ENCODE assay signal across 21 mouse cellular contexts in the genomic region with DNA sequence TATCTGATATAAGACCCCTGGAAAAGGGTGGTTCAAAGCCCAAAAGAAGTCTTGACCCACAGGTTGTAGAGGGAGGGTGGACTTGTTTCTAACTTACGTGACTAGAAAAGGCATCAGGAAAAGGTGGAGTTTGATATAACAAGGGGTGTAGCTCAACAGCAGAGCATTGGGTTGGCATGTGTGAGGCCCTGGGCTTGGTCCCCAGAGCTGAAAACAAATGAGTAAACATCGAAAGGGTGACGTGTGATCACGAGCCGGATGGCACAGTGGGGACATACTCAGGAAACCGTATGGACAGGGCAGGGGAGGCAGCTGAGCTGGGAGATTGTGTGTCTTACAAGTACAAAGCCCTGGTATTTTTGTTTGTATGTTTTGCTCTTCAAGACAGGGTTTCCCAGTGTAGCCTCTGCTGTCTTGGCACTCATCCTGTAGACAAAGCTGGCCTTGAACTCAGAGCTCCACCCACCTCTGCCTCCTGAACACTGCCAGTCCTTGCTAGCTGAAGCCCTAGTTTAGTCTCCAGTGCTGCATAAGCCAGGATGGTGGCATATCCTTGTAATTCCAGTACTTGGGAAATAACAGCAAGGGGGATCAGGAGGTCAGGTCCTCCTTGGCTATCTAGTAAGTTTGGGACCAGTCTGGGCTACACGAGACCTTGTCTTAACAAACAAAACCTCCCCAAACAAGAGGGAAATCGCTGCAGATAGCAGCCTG. TPM values are rescaled to one million over a fixed set of nuclear protein-coding genes. Genes with fewer than 3 reads are reported as not detected.
A peak's percentile ranks its signal among the peaks of the same experiment; 100 is the strongest.
DNase-seq lines count a peak whose midpoint lies in the region; ATAC-seq and TF ChIP-seq lines count a peak whose summit lies in the region.
"Had no signal": no experiment of that assay in that cellular context is flagged by ENCODE, and none has a peak within 500 bp of the region (broad histone marks: within the 10 kb centered on the region; RNA-seq: fewer than 3 reads in every experiment).

No protein-coding gene starts in this region.

- H3K4me3 ChIP-seq in olfactory bulb, adult 2 months (ENCODE audit: insufficient read depth, low read depth, low read length), result no peak overlapping the region
- H3K4me3 ChIP-seq in intestine, embryonic 16.5 days (ENCODE audit: low read length), result no peak overlapping the region
- H3K4me3 ChIP-seq: limb, embryonic 10.5 days; lung, embryonic 15.5 days had no signal

- H3K27ac ChIP-seq in olfactory bulb, adult 2 months (ENCODE audit: insufficient read depth, low read depth, low read length), result 0 out of 2 replicates have a peak overlapping the region, but pooled peaks have one; percentile 8
- no peak overlapping the region for H3K27ac ChIP-seq in intestine, embryonic 16.5 days (ENCODE audit: low read length)
- H3K27ac ChIP-seq: limb, embryonic 10.5 days; lung, embryonic 15.5 days had no signal

- no peaks in the 10 kb centered on the region for H3K27me3 ChIP-seq in intestine, embryonic 16.5 days (replicated peaks; ENCODE audit: control insufficient read depth, insufficient read depth, low read length)
- H3K27me3 ChIP-seq: lung, embryonic 15.5 days; Patski had no signal

- H3K4me1 ChIP-seq in olfactory bulb, adult 2 months (ENCODE audit: control insufficient read depth, insufficient read depth, low read length), result no peaks in the 10 kb centered on the region; the same call in 1 of the 2 replicates
- H3K4me1 ChIP-seq in intestine, embryonic 16.5 days (ENCODE audit: control insufficient read depth, insufficient read depth, low read length), result 0 out of 2 replicates have a peak, but pooled peaks cover 4% of the 10 kb centered on the region
- H3K4me1 ChIP-seq: limb, embryonic 10.5 days; lung, embryonic 15.5 days had no signal

- DNase-seq in layer of hippocampus, adult 9-11 months, result peak; percentile 55
- no peak for DNase-seq in layer of hippocampus, adult 18-20 months (ENCODE audit: low spot score in 2 of 2)
- peak; percentile 70 for DNase-seq in ovary, adult 18-20 months (ENCODE audit: low spot score)
- no peak for DNase-seq in ovary, postnatal 10 days (ENCODE audit: low spot score)
- DNase-seq in adrenal gland, postnatal 14 days, result peak; percentile 64
- DNase-seq in cerebellum, adult 11-12 months, result no peak
- DNase-seq: cerebellum, adult 18-20 months; cerebellum, postnatal 36 days; gastrocnemius, postnatal 25 days; thymus, adult 2 months had no signal

- WGBS in olfactory bulb, adult 2 months, result 87% methylated on average over 8 of the region's 8 CpGs
- 95% methylated on average over 8 of the region's 8 CpGs for WGBS in intestine, embryonic 16.5 days

- no peak overlapping the region for H3K9ac ChIP-seq in intestine, embryonic 16.5 days (ENCODE audit: low read depth, low read length)
- H3K9ac ChIP-seq: lung, embryonic 15.5 days had no signal

- no peaks in the 10 kb centered on the region; the same call in 1 of the 2 replicates for H3K36me3 ChIP-seq in intestine, embryonic 16.5 days (ENCODE audit: control insufficient read depth, insufficient read depth, low read length)

- H3K9me3 ChIP-seq in intestine, embryonic 16.5 days (ENCODE audit: control insufficient read depth, low read length), result no peaks in the 10 kb centered on the region
- H3K9me3 ChIP-seq: limb, embryonic 10.5 days; lung, embryonic 15.5 days had no signal

- ATAC-seq in intestine, embryonic 16.5 days, result no peak
- ATAC-seq: hindbrain, embryonic 16.5 days; intestine, postnatal 0 days; midbrain, embryonic 16.5 days; Patski had no signal

- TF ChIP-seq POLR2A in olfactory bulb, adult 2 months (IDR thresholded peaks at IDR 0.05; ENCODE audit: insufficient read depth, low read depth, low read length), result no peak

- TF ChIP-seq CTCF in olfactory bulb, adult 2 months (IDR thresholded peaks at IDR 0.05; ENCODE audit: insufficient read depth, low read depth, low read length), result no peak

- no peak overlapping the region for H3K4me2 ChIP-seq in intestine, embryonic 16.5 days (ENCODE audit: low read depth, low read length)
- H3K4me2 ChIP-seq: liver, embryonic 11.5 days; lung, embryonic 15.5 days had no signal

RNA-seq across cellular contexts. Expression of a gene that starts 25.5 kb away (rescaled TPM):
- total RNA-seq in layer of hippocampus, adult 18-20 months (2021), result 100 to 1,000 TPM; 421 to 426 TPM
- total RNA-seq in adrenal gland, postnatal 14 days (2021), result 91.3 and 111 TPM in 2 replicates
- polyA plus RNA-seq in olfactory bulb, adult 2 months (2012; ENCODE audit: insufficient read depth, insufficient read length, low replicate concordance, missing spikeins), result 524 TPM in 1 of 2 replicates, not detected in the other
- 38.8 and 43.3 TPM in 2 replicates for polyA plus RNA-seq in intestine, embryonic 16.5 days (2015; fragmentation: Nextera tagmentation; extraction: Ambion mirVana)

RNA-seq across cellular contexts. Expression of a gene that starts 35.0 kb away (rescaled TPM):
- total RNA-seq in layer of hippocampus, adult 18-20 months (2021), result 1 to 10 TPM; 6.9 to 8.6 TPM
- 29.6 and 30.8 TPM in 2 replicates for total RNA-seq in adrenal gland, postnatal 14 days (2021)
- polyA plus RNA-seq in olfactory bulb, adult 2 months (2012; ENCODE audit: insufficient read depth, insufficient read length, low replicate concordance, missing spikeins), result not detected in 2 replicates
- polyA plus RNA-seq in intestine, embryonic 16.5 days (2015; fragmentation: Nextera tagmentation; extraction: Ambion mirVana), result 14.7 and 18.2 TPM in 2 replicates

RNA-seq across cellular contexts. Expression of a gene that starts 43.4 kb away (rescaled TPM):
- 1 to 10 TPM in 1 of 2 experiments, under 1 TPM in 1; 0.66 to 1.5 TPM for total RNA-seq in layer of hippocampus, adult 18-20 months (2021)
- 0.85 and 1.2 TPM in 2 replicates for total RNA-seq in adrenal gland, postnatal 14 days (2021)
- polyA plus RNA-seq in olfactory bulb, adult 2 months (2012; ENCODE audit: insufficient read depth, insufficient read length, low replicate concordance, missing spikeins), result not detected in 2 replicates
- polyA plus RNA-seq in intestine, embryonic 16.5 days (2015; fragmentation: Nextera tagmentation; extraction: Ambion mirVana), result 0.10 and 0.16 TPM in 2 replicates
- total RNA-seq: gastrocnemius, postnatal 25 days; hematopoietic stem cell, adult 5-6 weeks; megakaryocyte-erythroid progenitor cell, adult 5-6 weeks had no signal
- polyA plus RNA-seq: limb, embryonic 10.5 days had no signal

RNA-seq across cellular contexts. Expression of a gene that starts 47.6 kb away (rescaled TPM):
- total RNA-seq in layer of hippocampus, adult 18-20 months (2021), result 10 to 100 TPM; 24.5 to 25.7 TPM
- 87.7 and 97.6 TPM in 2 replicates for total RNA-seq in adrenal gland, postnatal 14 days (2021)
- not detected in 2 replicates for polyA plus RNA-seq in olfactory bulb, adult 2 months (2012; ENCODE audit: insufficient read depth, insufficient read length, low replicate concordance, missing spikeins)
- 44.4 and 47.1 TPM in 2 replicates for polyA plus RNA-seq in intestine, embryonic 16.5 days (2015; fragmentation: Nextera tagmentation; extraction: Ambion mirVana)

RNA-seq across cellular contexts. Expression of a gene that starts 52.3 kb away (rescaled TPM):
- 10 to 100 TPM; 41.6 to 44.3 TPM for total RNA-seq in layer of hippocampus, adult 18-20 months (2021)
- total RNA-seq in adrenal gland, postnatal 14 days (2021), result 39.8 and 45.9 TPM in 2 replicates
- not detected in 2 replicates for polyA plus RNA-seq in olfactory bulb, adult 2 months (2012; ENCODE audit: insufficient read depth, insufficient read length, low replicate concordance, missing spikeins)
- 78.6 and 87.5 TPM in 2 replicates for polyA plus RNA-seq in intestine, embryonic 16.5 days (2015; fragmentation: Nextera tagmentation; extraction: Ambion mirVana)

Comparison
In these comparisons a context has a peak if more than half of its experiments do, and no peak if none do; other contexts are left out.
1. DNase-seq: peak in layer of hippocampus, adult 9-11 months (single experiment), ovary, adult 18-20 months (single experiment) and adrenal gland, postnatal 14 days (single experiment); none in layer of hippocampus, adult 18-20 months (0 of 2), ovary, postnatal 10 days (single experiment) and cerebellum, adult 11-12 months (single experiment).